Mouse (Mus musculus) forebrain, embryonic 13.5 days (tissue): ENCODE results near the gene Prkg2. TPM values are rescaled to one million over a fixed set of nuclear protein-coding genes. Genes with fewer than 3 reads are reported as not detected.

Source experiments
- ATAC-seq: fragments of 200-750 bp; cut with Nextera tagmentation; 2 replicates; pipeline ENCODE4 v1.8.0; 2017
- H3K27ac ChIP-seq: fragments of 300-500 bp; sonication (generic); 2 replicates; pipeline ENCODE4 v1.5.1; 2015; ENCODE audit warnings: inconsistent platforms, mild to moderate bottlenecking, moderate library complexity
- H3K27me3 ChIP-seq: fragments of 300-500 bp; sonication (generic); 2 replicates; pipeline ENCODE4 v1.6.1; 2015; ENCODE audit warnings: mild to moderate bottlenecking, inconsistent platforms
- H3K36me3 ChIP-seq: fragments of 300-500 bp; sonication (generic); 2 replicates; pipeline ENCODE4 v1.6.1; 2015; ENCODE audit warnings: mild to moderate bottlenecking, inconsistent platforms; ENCODE audit not compliant: poor library complexity, severe bottlenecking
- H3K4me1 ChIP-seq: fragments of 300-500 bp; sonication (generic); 2 replicates; pipeline ENCODE4 v1.6.1; 2015; ENCODE audit warnings: inconsistent platforms
- H3K4me2 ChIP-seq: fragments of 300-500 bp; sonication (generic); 2 replicates; pipeline ENCODE4 v1.6.1; 2015; ENCODE audit warnings: inconsistent platforms, mild to moderate bottlenecking, moderate library complexity
- H3K4me3 ChIP-seq: fragments of 300-500 bp; sonication (generic); 2 replicates; pipeline ENCODE4 v1.5.1; 2015; ENCODE audit warnings: mild to moderate bottlenecking, inconsistent platforms
- H3K9ac ChIP-seq: fragments of 300-500 bp; sonication (generic); 2 replicates; pipeline ENCODE4 v1.6.1; 2015; ENCODE audit warnings: mild to moderate bottlenecking, inconsistent platforms
- H3K9me3 ChIP-seq: fragments of 300-500 bp; sonication (generic); replicated peaks from 2 replicates; pipeline ENCODE4 v1.6.1; 2016; ENCODE audit warnings: inconsistent platforms
- WGBS: fragments of 180-500 bp; shearing (Covaris S2); methylation state at CpG from one replicate; pipeline ENCODE4 v1.1.7; 2015; 5-methylcytosine and 5-hydroxymethylcytosine counted together
- polyA plus RNA-seq: library from polyadenylated mRNA; unstranded; fragments of >200 nt; fragmentation: Nextera tagmentation; extraction: Ambion mirVana; gene quantifications from 2 replicates; pipeline ENCODE4 v1.2.1, GENCODE M21; 2015

The Prkg2 gene
- polyA plus RNA-seq, 1 experiment from 2014 or later = 2.5 TPM

GRCm38 (mm10) chr5:98966679-98967078 lies 70.5 kb downstream of the Prkg2 start:
- Histone ChIP-seq H3K36me3 (no peaks in the 10 kb centered on the region), H3K27me3 (no peaks in the 10 kb centered on the region), H3K4me2 (no peak overlapping the region), H3K4me1 (peaks cover 27% of the 10 kb centered on the region), H3K27ac (no peak overlapping the region), H3K9me3 (no peaks in the 10 kb centered on the region), H3K9ac (no peak overlapping the region), H3K4me3 (no peak overlapping the region)
- ATAC-seq = no peak
- WGBS = 95% methylated on average over 9 of the region's 9 CpGs

- Histone ChIP-seq H3K9me3 (no peaks in the 10 kb centered on the region), H3K4me1 (peaks cover 27% of the 10 kb centered on the region), H3K4me2 (no peak overlapping the region), H3K27me3 (no peaks in the 10 kb centered on the region), H3K9ac (no peak overlapping the region), H3K4me3 (no peak overlapping the region), H3K27ac (no peak overlapping the region), H3K36me3 (no peaks in the 10 kb centered on the region)
- no peak for ATAC-seq
- WGBS = 8% methylated on average over 4 of the region's 4 CpGs
Measured at GRCm38 (mm10) chr5:98965139-98965538, 72.0 kb downstream of the Prkg2 start.

- no peaks in the 10 kb centered on the region for H3K27me3 ChIP-seq
Measured at GRCm38 (mm10) chr5:98964367-98964766, 72.8 kb downstream of the Prkg2 start.

GRCm38 (mm10) chr5:98962472-98962871 lies 74.7 kb downstream of the Prkg2 start:
- Histone ChIP-seq H3K4me2 (no peak overlapping the region), H3K4me1 (peaks cover 27% of the 10 kb centered on the region), H3K4me3 (no peak overlapping the region), H3K36me3 (no peaks in the 10 kb centered on the region), H3K27ac (no peak overlapping the region; the same call in 1 of the 2 replicates), H3K9ac (no peak overlapping the region), H3K27me3 (no peaks in the 10 kb centered on the region), H3K9me3 (no peaks in the 10 kb centered on the region)
- WGBS = 54% methylated on average over 2 of the region's 2 CpGs
- no peak for ATAC-seq

More at GRCm38 (mm10) chr5:98964367-98964766, 72.8 kb downstream of the Prkg2 start:
- H3K4me2 ChIP-seq = no peak overlapping the region
- no peak overlapping the region for H3K9ac ChIP-seq
- no peaks in the 10 kb centered on the region for H3K36me3 ChIP-seq
- H3K9me3 ChIP-seq = no peaks in the 10 kb centered on the region
- peaks cover 27% of the 10 kb centered on the region for H3K4me1 ChIP-seq
- ATAC-seq = no peak
- 77% methylated on average over 6 of the region's 6 CpGs for whole genome bisulfite sequencing
- no peak overlapping the region for H3K27ac ChIP-seq
- no peak overlapping the region for H3K4me3 ChIP-seq

GRCm38 (mm10) chr5:98955576-98955975 lies 81.6 kb downstream of the Prkg2 start:
- Histone ChIP-seq H3K9ac (no peak overlapping the region), H3K4me3 (no peak overlapping the region), H3K4me2 (no peak overlapping the region), H3K36me3 (no peaks in the 10 kb centered on the region), H3K4me1 (no peaks in the 10 kb centered on the region), H3K27me3 (no peaks in the 10 kb centered on the region), H3K9me3 (no peaks in the 10 kb centered on the region), H3K27ac (no peak overlapping the region)
- ATAC-seq = no peak
- WGBS = 30% methylated on average over 3 of the region's 3 CpGs

- H3K4me2 ChIP-seq = no peak overlapping the region
Measured at GRCm38 (mm10) chr5:98953386-98953785, 83.8 kb downstream of the Prkg2 start.

GRCm38 (mm10) chr5:98951566-98951965 lies 85.6 kb downstream of the Prkg2 start:
- 86% methylated on average over 4 of the region's 4 CpGs for WGBS
- Histone ChIP-seq H3K4me1 (0 out of 2 replicates have a peak, but pooled peaks cover 3% of the 10 kb centered on the region), H3K27me3 (no peaks in the 10 kb centered on the region), H3K9me3 (no peaks in the 10 kb centered on the region), H3K9ac (no peak overlapping the region), H3K27ac (no peak overlapping the region), H3K4me2 (no peak overlapping the region), H3K4me3 (no peak overlapping the region), H3K36me3 (no peaks in the 10 kb centered on the region)
- no peak for ATAC-seq

More at GRCm38 (mm10) chr5:98953386-98953785, 83.8 kb downstream of the Prkg2 start:
- Histone ChIP-seq H3K4me3 (no peak overlapping the region), H3K36me3 (no peaks in the 10 kb centered on the region), H3K4me1 (no peaks in the 10 kb centered on the region), H3K27me3 (no peaks in the 10 kb centered on the region), H3K27ac (no peak overlapping the region), H3K9ac (no peak overlapping the region), H3K9me3 (no peaks in the 10 kb centered on the region)
- 56% methylated on average over 1 of the region's 1 CpGs for WGBS
- no peak for ATAC-seq

- Histone ChIP-seq H3K9me3 (no peaks in the 10 kb centered on the region), H3K4me1 (0 out of 2 replicates have a peak, but pooled peaks cover 3% of the 10 kb centered on the region), H3K9ac (no peak overlapping the region), H3K27me3 (no peaks in the 10 kb centered on the region), H3K4me3 (no peak overlapping the region), H3K4me2 (no peak overlapping the region), H3K36me3 (no peaks in the 10 kb centered on the region), H3K27ac (no peak overlapping the region)
- 93% methylated on average over 4 of the region's 4 CpGs for WGBS
- no peak for ATAC-seq
Measured at GRCm38 (mm10) chr5:98950495-98951092, 86.6 kb downstream of the Prkg2 start.

GRCm38 (mm10) chr5:98949784-98950183 lies 87.4 kb downstream of the Prkg2 start:
- H3K4me2 ChIP-seq = no peak overlapping the region
- no peak overlapping the region for H3K27ac ChIP-seq
- no peaks in the 10 kb centered on the region for H3K9me3 ChIP-seq
- H3K27me3 ChIP-seq = no peaks in the 10 kb centered on the region
- H3K4me1 ChIP-seq = 0 out of 2 replicates have a peak, but pooled peaks cover 3% of the 10 kb centered on the region
- no peaks in the 10 kb centered on the region for H3K36me3 ChIP-seq
- no peak for ATAC-seq
- 92% methylated on average over 10 of the region's 10 CpGs for WGBS
- no peak overlapping the region for H3K4me3 ChIP-seq
- H3K9ac ChIP-seq = no peak overlapping the region

- Histone ChIP-seq H3K27ac (no peak overlapping the region), H3K9ac (no peak overlapping the region), H3K4me2 (no peak overlapping the region), H3K36me3 (no peaks in the 10 kb centered on the region), H3K27me3 (no peaks in the 10 kb centered on the region), H3K9me3 (no peaks in the 10 kb centered on the region), H3K4me3 (no peak overlapping the region), H3K4me1 (0 out of 2 replicates have a peak, but pooled peaks cover 7% of the 10 kb centered on the region)
- no peak for ATAC-seq
- WGBS = 87% methylated on average over 20 of the region's 20 CpGs
Measured at GRCm38 (mm10) chr5:98946656-98947055, 90.5 kb downstream of the Prkg2 start.

GRCm38 (mm10) chr5:98946117-98946620 lies 91.0 kb downstream of the Prkg2 start:
- no peak overlapping the region for H3K4me3 ChIP-seq
- H3K9me3 ChIP-seq = no peaks in the 10 kb centered on the region
- no peak overlapping the region for H3K27ac ChIP-seq
- no peak for ATAC-seq
- 82% methylated on average over 4 of the region's 4 CpGs for WGBS
- no peaks in the 10 kb centered on the region for H3K36me3 ChIP-seq
- no peaks in the 10 kb centered on the region for H3K27me3 ChIP-seq
- H3K4me1 ChIP-seq = 0 out of 2 replicates have a peak, but pooled peaks cover 7% of the 10 kb centered on the region
- H3K4me2 ChIP-seq = no peak overlapping the region
- H3K9ac ChIP-seq = no peak overlapping the region

GRCm38 (mm10) chr5:98943776-98944175 lies 93.4 kb downstream of the Prkg2 start:
- WGBS = 55% methylated on average over 6 of the region's 6 CpGs
- no peaks in the 10 kb centered on the region for H3K27me3 ChIP-seq
- H3K4me1 ChIP-seq = 0 out of 2 replicates have a peak, but pooled peaks cover 7% of the 10 kb centered on the region
- H3K9ac ChIP-seq = no peak overlapping the region
- no peak for ATAC-seq
- no peak overlapping the region for H3K27ac ChIP-seq
- H3K4me3 ChIP-seq = no peak overlapping the region
- H3K36me3 ChIP-seq = no peaks in the 10 kb centered on the region
- H3K9me3 ChIP-seq = no peaks in the 10 kb centered on the region
- no peak overlapping the region for H3K4me2 ChIP-seq

- Histone ChIP-seq H3K9ac (no peak overlapping the region), H3K36me3 (no peaks in the 10 kb centered on the region), H3K27me3 (no peaks in the 10 kb centered on the region), H3K4me3 (no peak overlapping the region), H3K27ac (no peak overlapping the region), H3K9me3 (no peaks in the 10 kb centered on the region), H3K4me1 (0 out of 2 replicates have a peak, but pooled peaks cover 7% of the 10 kb centered on the region), H3K4me2 (no peak overlapping the region)
- whole genome bisulfite sequencing = 54% methylated on average over 6 of the region's 6 CpGs
- no peak for ATAC-seq
Measured at GRCm38 (mm10) chr5:98940731-98941130, 96.4 kb downstream of the Prkg2 start.
